Mouse (Mus musculus) megakaryocyte, embryonic 14.5 days (primary cell): Measurements from ENCODE around the gene Nmu.

Source experiments
- FLI1 ChIP-seq: IDR thresholded peaks from 2 replicates; pipeline ENCODE4 v1.6.1; 2012; ENCODE audit warnings: low read length, inconsistent platforms, mixed read lengths
- GATA1 ChIP-seq: IDR thresholded peaks from 3 replicates; pipeline ENCODE4 v1.6.1; 2012; ENCODE audit warnings: mixed read lengths, low read length, inconsistent platforms, borderline replicate concordance

GRCm38 (mm10) chr5:76351953-76352611 is 11.5 kb downstream of the Nmu start:
- TF ChIP-seq GATA1 (no peak), FLI1 (no peak)
